In genomic region chr1:15118462-15118861, GRCm38 (mm10) we compare ENCODE assay signal across 21 mouse cellular contexts.
DNase-seq lines count a peak whose midpoint lies in the region; ATAC-seq and TF ChIP-seq lines count a peak whose summit lies in the region.
"Had no signal": no experiment of that assay in that cellular context is flagged by ENCODE, and none has a peak within 500 bp of the region (broad histone marks: within the 10 kb centered on the region; RNA-seq: fewer than 3 reads in every experiment).

No protein-coding gene starts in this region.

- H3K79me2 ChIP-seq in liver, adult 2 months (ENCODE audit: control insufficient read depth, insufficient read depth, low read length): no peaks in the 10 kb centered on the region

- H3K9ac ChIP-seq in liver, adult 2 months (ENCODE audit: low read depth, low read length): no peak overlapping the region
- no peak overlapping the region for H3K9ac ChIP-seq in liver, embryonic 11.5 days (ENCODE audit: low read depth, low read length)
- no peak overlapping the region for H3K9ac ChIP-seq in liver, embryonic 15.5 days
- H3K9ac ChIP-seq: embryonic facial prominence, embryonic 13.5 days; forebrain, embryonic 12.5 days; heart, embryonic 12.5 days; hindbrain, embryonic 15.5 days had no signal

- H3K4me3 ChIP-seq in liver, adult 2 months (ENCODE audit: insufficient read depth, low read depth, low read length): no peak overlapping the region
- H3K4me3 ChIP-seq in liver, embryonic 11.5 days (ENCODE audit: low read depth, low read length): no peak overlapping the region
- H3K4me3 ChIP-seq in liver, embryonic 15.5 days (replicated peaks): no peak overlapping the region
- H3K4me3 ChIP-seq: embryonic facial prominence, embryonic 13.5 days; forebrain, embryonic 12.5 days; heart, embryonic 12.5 days; hindbrain, embryonic 10.5 days; hindbrain, embryonic 15.5 days had no signal

- H3K27me3 ChIP-seq in liver, adult 2 months (ENCODE audit: control insufficient read depth, insufficient read depth, low read length): no peaks in the 10 kb centered on the region
- H3K27me3 ChIP-seq in liver, embryonic 11.5 days (replicated peaks; ENCODE audit: control insufficient read depth, insufficient read depth, low read length): no peaks in the 10 kb centered on the region
- H3K27me3 ChIP-seq in liver, embryonic 15.5 days: no peaks in the 10 kb centered on the region
- H3K27me3 ChIP-seq: embryonic facial prominence, embryonic 13.5 days; forebrain, embryonic 12.5 days; heart, embryonic 12.5 days; hindbrain, embryonic 15.5 days; Patski had no signal

- no peaks in the 10 kb centered on the region for H3K36me3 ChIP-seq in liver, adult 2 months (ENCODE audit: control insufficient read depth, insufficient read depth, low read length)
- H3K36me3 ChIP-seq in liver, embryonic 11.5 days (ENCODE audit: control insufficient read depth, insufficient read depth, low read length): no peaks in the 10 kb centered on the region
- no peaks in the 10 kb centered on the region for H3K36me3 ChIP-seq in liver, embryonic 15.5 days (replicated peaks)
- H3K36me3 ChIP-seq: embryonic facial prominence, embryonic 13.5 days; forebrain, embryonic 12.5 days; heart, embryonic 12.5 days; hindbrain, embryonic 10.5 days; hindbrain, embryonic 15.5 days had no signal

- no peaks in the 10 kb centered on the region for H3K9me3 ChIP-seq in liver, embryonic 11.5 days (ENCODE audit: control insufficient read depth, low read length)
- H3K9me3 ChIP-seq in liver, embryonic 15.5 days (replicated peaks): no peaks in the 10 kb centered on the region
- H3K9me3 ChIP-seq: embryonic facial prominence, embryonic 13.5 days; forebrain, embryonic 12.5 days; heart, embryonic 12.5 days; hindbrain, embryonic 10.5 days; hindbrain, embryonic 15.5 days had no signal

- TF ChIP-seq POLR2A in liver, adult 2 months (IDR thresholded peaks at IDR 0.05; ENCODE audit: extremely low read depth, insufficient read depth, low read length): no peak

- no peak for TF ChIP-seq CTCF in liver, adult 2 months (IDR thresholded peaks at IDR 0.05; ENCODE audit: low read depth, low read length)

- no peak overlapping the region for H3K27ac ChIP-seq in liver, adult 2 months (replicated peaks; ENCODE audit: insufficient read depth, low read depth, low read length)
- no peak overlapping the region for H3K27ac ChIP-seq in liver, embryonic 11.5 days (ENCODE audit: low read depth, low read length)
- H3K27ac ChIP-seq in liver, embryonic 15.5 days (replicated peaks): no peak overlapping the region
- H3K27ac ChIP-seq: embryonic facial prominence, embryonic 13.5 days; forebrain, embryonic 12.5 days; hindbrain, embryonic 10.5 days; hindbrain, embryonic 15.5 days had no signal

- DNase-seq in liver, adult 2 months (ENCODE audit: extremely low read depth, low read depth, low spot score): peak; percentile 46
- DNase-seq in liver (no peak), MN1 (ENCODE audit: low spot score) (no peak)
- no peak for DNase-seq in liver, embryonic 11.5 days (ENCODE audit: low spot score)
- peak; percentile 45 for DNase-seq in yolk sac, embryonic 10.5 days (ENCODE audit: low spot score)
- no peak for DNase-seq in retina, postnatal 1 day
- DNase-seq in urinary bladder, adult 18-20 months (ENCODE audit: low spot score in 2 of 2): no peak
- DNase-seq: adrenal gland, postnatal 36 days; cerebellum, adult 11 months; cerebellum, adult 8-10 months; cerebellum, postnatal 14 days; gastrocnemius, postnatal 25 days had no signal

- H3K4me2 ChIP-seq in liver, embryonic 11.5 days: no peak overlapping the region
- no peak overlapping the region for H3K4me2 ChIP-seq in liver, embryonic 15.5 days
- H3K4me2 ChIP-seq: embryonic facial prominence, embryonic 13.5 days; forebrain, embryonic 12.5 days; heart, embryonic 12.5 days; hindbrain, embryonic 15.5 days had no signal

- no peaks in the 10 kb centered on the region for H3K4me1 ChIP-seq in liver, adult 2 months (ENCODE audit: control insufficient read depth, insufficient read depth, low read length)
- no peaks in the 10 kb centered on the region for H3K4me1 ChIP-seq in liver, embryonic 11.5 days (replicated peaks; ENCODE audit: control insufficient read depth, insufficient read depth, low read length)
- H3K4me1 ChIP-seq in liver, embryonic 15.5 days (replicated peaks): no peaks in the 10 kb centered on the region
- H3K4me1 ChIP-seq: embryonic facial prominence, embryonic 13.5 days; forebrain, embryonic 12.5 days; heart, embryonic 12.5 days; hindbrain, embryonic 10.5 days; hindbrain, embryonic 15.5 days had no signal

- 5% methylated on average over 3 of the region's 3 CpGs for WGBS in liver, adult 2 months
- 50% methylated on average over 3 of the region's 3 CpGs for WGBS in liver, embryonic 11.5 days
- WGBS in liver, embryonic 15.5 days (ENCODE audit: insufficient replicate concordance): 24% methylated on average over 3 of the region's 3 CpGs

- peak; percentile 76 for ATAC-seq in liver, embryonic 11.5 days (replicated peaks; ENCODE audit: low FRiP score)
- ATAC-seq in liver, embryonic 15.5 days (ENCODE audit: insufficient read depth): peak; percentile 49
- ATAC-seq: activated CD4-positive, CD25-positive, alpha-beta regulatory T cell, adult 4 months; forebrain, embryonic 16.5 days; Patski had no signal

Comparison
In these comparisons a context has a peak if more than half of its experiments do, and no peak if none do; other contexts are left out.
1. DNase-seq: peak in liver, adult 2 months (single experiment) and yolk sac, embryonic 10.5 days (single experiment); none in liver (single experiment), liver, embryonic 11.5 days (single experiment), retina, postnatal 1 day (single experiment), MN1 (single experiment) and urinary bladder, adult 18-20 months (0 of 2).